Mouse (Mus musculus) splenic B cell, adult 2 months (primary cell): Measurements from ENCODE around the gene Slc7a5.

Source experiments
- DNase-seq: peaks from one replicate; pipeline ENCODE4 v3.0.0-alpha.2; 2011; ENCODE audit warnings: low read depth, low spot score
- H3K27me3 ChIP-seq: 2 replicates; pipeline ENCODE4 v1.6.1; 2012; ENCODE audit warnings: mild to moderate bottlenecking, low read length, moderate library complexity, mixed read lengths; ENCODE audit not compliant: control insufficient read depth, poor library complexity, insufficient read depth, severe bottlenecking
- H3K36me3 ChIP-seq: 2 replicates; pipeline ENCODE4 v1.6.1; 2012; ENCODE audit warnings: mild to moderate bottlenecking, low read length, moderate library complexity, mixed read lengths; ENCODE audit not compliant: control insufficient read depth, poor library complexity, insufficient read depth, severe bottlenecking

Slc7a5 gene

DNA sequence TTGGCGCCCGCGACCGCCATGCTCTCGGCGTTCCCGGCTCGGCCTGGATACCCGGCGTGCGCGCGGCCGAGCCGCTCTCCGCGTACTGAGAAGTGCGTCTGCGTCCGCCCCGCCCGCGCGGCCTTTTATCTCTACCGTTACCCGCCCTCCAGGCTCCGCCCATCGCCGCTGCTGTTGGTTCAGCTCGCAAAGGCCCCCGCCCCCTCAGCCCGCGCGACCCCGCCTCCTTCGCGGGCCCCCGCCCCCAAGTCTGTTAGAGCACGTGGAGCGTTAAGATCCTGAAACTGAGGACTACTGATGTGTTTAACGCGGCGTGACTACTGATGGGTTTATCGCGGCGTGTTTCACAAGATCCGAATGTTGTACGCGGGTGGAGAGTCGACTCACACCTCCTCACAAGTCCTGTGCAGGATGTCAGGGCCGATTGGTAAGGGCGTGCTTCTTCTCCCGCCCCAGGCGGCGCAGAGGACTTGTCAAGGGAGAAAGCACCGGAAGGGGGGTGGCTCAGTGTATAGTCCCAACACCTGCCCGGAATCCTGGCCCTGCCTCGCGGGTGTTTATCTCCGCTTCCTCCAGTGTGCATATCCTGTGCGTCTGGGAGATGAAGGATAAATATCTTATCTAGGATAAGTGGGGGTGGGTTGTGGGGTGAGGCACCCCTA, at the start of gene Slc7a5:
Gene Slc7a5, minus strand, starts transcription at position 108 of the 662 bp plus-strand sequence.
- Histone ChIP-seq H3K36me3 (no peaks in the 10 kb centered on the region), H3K27me3 (no peaks in the 10 kb centered on the region)
- peak; percentile 97 for DNase-seq

DNA sequence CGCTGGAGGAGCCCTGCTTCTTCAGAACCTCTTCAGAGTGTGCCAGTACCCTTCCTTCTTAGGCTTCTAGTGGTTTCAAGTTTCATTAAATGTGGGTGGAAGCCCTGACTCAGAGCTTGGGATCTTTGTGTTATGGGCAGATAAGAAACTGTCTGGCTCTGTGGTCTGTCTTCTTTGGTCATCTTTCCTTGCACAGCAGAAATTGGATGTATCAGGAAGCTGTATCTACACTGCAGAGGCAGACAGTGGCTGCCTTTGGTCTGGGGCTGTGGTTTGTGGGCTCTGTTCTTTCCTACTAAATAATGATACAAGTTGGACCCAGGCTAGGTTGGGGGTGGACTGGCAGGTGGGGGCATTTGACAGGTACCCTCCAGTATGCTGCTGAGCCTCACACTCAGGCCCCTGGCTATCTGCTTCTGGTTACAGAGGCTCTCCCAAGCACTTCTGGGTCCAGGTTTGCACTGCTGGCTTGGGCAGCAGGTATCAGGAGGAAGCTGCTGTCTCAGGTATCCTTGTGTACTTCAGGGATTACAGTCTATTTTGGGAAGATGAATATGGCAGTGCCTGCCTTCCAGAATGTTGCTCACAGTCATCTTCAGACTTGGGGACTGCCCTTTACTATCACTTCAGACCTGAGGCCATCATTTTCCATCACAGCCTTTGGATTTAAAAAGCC, 48.5 kb upstream of the Slc7a5 start:
- Histone ChIP-seq H3K36me3 (peaks cover 4% of the 10 kb centered on the region; the same call in 1 of the 2 replicates), H3K27me3 (no peaks in the 10 kb centered on the region)
- no peak for DNase-seq

DNA sequence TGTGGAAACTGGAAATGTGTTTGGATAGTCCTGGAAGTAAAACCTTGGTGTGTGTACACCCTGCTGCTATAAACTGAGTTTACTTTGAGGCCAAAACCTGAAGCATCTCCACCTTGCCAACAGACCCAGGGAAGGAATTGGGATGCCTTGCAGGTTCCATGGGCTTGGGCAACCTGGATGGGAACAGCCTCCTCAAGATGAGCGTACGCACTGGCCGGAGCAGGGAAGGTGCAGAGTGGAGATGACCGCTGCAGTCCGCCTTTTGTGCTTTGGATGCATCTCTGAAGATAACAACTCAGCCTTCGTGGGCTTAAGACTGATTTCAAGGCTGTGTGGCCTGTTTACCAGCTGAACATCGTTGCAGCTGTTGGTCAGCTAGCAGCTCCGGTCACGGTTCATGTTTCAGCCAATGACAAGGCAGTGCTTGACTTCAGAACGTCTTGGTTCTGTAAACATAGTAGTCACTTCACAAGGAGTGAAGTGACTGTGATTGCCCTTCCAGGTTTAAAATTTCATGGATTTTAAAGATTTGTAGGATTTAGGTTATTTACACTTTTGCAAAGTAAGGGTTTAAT, 47.6 kb upstream of the Slc7a5 start:
- Histone ChIP-seq H3K27me3 (no peaks in the 10 kb centered on the region), H3K36me3 (peaks cover 4% of the 10 kb centered on the region; the same call in 1 of the 2 replicates)
- DNase-seq: no peak

DNA sequence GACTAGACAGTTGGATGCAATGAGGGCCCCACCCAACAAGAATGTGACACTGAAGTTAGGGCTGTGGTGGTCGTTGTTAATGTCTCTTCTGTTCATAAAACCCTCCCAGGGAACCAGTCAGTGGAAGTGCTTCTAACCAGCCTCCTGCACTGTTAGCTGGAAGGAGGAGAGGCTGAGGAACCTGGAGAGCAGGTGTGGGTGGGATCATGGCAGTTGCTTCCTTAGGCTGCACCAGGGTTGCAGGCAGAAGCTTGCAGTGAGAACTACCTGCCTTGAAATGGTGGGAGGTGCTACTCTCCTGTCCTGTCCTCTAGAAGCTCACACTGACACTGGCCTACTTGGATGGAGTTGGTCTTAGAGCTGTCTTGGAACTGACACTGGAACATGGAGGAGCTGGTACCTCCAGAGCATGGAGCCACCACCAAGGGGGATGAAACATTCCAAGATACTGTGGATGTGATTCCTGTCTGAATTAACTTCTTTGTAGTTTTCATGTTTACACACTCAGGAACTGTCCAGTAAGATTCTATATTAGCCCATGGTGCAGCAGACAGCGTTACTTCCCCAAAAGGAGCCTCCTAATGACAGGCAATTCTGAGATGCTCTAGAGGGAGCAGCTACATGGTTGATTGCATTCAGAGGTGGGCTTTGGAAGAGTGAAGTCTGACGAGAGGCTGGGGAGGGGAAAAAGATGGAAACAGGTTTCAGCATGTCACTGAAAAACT, 46.5 kb upstream of the Slc7a5 start:
- H3K36me3 ChIP-seq: peaks cover 4% of the 10 kb centered on the region; the same call in 1 of the 2 replicates
- no peak for DNase-seq
- H3K27me3 ChIP-seq: no peaks in the 10 kb centered on the region

DNA sequence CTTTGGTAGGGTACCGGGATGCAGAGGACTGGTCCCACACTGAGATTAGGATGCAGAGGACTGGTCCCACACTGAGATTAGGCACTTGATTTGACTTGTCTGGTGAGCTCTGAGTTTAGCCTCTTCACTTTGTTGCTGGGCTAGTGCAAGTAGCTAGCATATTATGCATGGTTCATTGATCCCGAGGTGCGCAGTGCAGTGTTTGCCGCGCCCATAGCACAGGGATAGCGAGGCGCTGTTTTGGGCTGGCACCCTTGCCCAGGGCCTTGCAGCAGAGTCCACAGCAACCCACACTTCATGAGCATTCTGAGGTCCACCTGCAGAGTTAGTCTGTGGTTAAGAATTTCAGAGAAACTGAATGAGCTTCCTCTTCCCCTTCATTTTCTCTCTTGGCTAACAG, 45.3 kb upstream of the Slc7a5 start:
- H3K36me3 ChIP-seq: peaks cover 4% of the 10 kb centered on the region; the same call in 1 of the 2 replicates
- no peaks in the 10 kb centered on the region for H3K27me3 ChIP-seq
- no peak for DNase-seq

DNA sequence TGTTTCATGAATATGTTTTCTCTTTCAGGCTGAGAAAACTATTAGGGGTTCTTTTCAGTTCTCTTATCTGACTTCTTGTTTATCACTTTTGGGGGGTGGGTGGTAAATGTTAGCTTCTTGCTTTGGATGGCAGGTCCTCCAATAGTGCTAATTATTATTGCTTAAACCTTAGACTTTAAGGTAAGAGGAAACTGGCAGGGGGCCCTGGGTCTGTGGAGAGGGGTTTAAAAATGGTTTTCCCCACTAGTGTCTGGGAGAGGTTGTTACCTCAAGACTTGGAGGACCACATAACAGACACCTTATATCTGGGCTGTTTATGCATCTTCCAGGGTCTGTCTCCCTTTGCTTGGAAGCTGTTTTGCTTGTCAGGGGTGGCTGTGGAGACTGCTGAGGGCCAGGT, 44.6 kb upstream of the Slc7a5 start:
- no peaks in the 10 kb centered on the region for H3K27me3 ChIP-seq
- DNase-seq: no peak
- H3K36me3 ChIP-seq: peaks cover 4% of the 10 kb centered on the region; the same call in 1 of the 2 replicates

DNA sequence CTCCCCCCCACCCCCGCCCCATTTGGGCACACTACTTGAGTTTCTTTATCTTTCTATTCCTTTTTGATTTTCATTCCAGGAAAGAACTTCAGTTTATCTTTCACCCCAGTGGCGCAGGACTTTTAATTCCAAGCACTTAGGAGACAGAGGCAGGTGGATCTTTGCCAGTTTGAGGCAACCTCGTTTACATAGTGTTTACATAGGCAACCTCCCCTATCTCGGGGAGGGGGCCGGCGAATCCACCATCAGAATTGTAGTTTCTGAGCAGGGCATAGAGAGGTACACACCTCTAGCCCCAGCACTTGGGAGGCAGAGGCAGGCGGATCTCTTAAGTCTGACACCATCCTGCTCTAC, 44.1 kb upstream of the Slc7a5 start:
- Histone ChIP-seq H3K36me3 (peaks cover 4% of the 10 kb centered on the region; the same call in 1 of the 2 replicates), H3K27me3 (no peaks in the 10 kb centered on the region)
- no peak for DNase-seq

DNA sequence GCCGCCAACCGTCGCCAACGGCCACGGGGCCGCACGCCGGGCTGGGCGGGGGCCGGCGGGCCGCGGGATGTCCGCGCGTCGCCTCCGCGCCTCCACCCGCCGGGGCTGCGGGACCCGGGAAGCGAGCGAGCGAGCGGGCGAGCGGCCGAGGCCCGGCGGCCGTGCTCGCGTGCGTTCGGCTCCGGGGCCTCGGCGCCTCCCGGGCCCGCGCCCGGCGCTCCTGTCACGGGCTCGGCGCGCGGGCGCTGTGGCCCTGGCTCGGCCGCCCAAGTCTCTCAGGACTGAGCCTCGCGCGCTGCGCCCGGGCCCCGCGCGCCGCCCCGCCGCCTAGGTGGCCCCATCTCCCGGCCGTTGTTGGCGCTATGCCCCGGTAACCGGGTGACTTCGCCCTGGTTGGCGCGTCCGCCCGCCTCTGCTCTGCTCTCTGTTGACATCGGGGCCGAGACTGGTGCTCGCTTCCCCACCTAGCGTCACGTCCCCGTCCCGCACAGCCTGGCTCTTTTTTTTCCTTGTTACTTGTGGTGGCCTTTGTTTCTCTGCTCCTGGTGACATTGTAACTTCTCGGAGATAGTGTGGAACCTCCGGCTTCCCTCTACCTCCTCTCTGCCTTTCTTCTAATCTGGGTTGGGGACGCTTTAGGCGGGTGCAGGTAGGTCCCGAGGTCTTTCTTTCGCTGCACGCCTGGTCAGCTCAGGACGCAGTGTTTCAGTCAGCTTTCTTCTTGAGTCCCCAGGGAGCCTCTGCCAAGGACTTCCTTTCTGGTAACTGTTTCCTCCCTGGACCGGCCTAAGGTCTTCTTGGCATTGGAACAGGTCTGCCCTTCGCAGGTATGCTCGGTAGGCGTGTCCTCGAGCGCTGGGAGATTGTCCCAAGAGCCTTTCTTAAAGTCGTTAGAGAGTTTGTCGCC, 43.5 kb upstream of the Slc7a5 start:
- DNase-seq: peak; percentile 69
- no peaks in the 10 kb centered on the region for H3K27me3 ChIP-seq
- peaks cover 4% of the 10 kb centered on the region; the same call in 1 of the 2 replicates for H3K36me3 ChIP-seq

DNA sequence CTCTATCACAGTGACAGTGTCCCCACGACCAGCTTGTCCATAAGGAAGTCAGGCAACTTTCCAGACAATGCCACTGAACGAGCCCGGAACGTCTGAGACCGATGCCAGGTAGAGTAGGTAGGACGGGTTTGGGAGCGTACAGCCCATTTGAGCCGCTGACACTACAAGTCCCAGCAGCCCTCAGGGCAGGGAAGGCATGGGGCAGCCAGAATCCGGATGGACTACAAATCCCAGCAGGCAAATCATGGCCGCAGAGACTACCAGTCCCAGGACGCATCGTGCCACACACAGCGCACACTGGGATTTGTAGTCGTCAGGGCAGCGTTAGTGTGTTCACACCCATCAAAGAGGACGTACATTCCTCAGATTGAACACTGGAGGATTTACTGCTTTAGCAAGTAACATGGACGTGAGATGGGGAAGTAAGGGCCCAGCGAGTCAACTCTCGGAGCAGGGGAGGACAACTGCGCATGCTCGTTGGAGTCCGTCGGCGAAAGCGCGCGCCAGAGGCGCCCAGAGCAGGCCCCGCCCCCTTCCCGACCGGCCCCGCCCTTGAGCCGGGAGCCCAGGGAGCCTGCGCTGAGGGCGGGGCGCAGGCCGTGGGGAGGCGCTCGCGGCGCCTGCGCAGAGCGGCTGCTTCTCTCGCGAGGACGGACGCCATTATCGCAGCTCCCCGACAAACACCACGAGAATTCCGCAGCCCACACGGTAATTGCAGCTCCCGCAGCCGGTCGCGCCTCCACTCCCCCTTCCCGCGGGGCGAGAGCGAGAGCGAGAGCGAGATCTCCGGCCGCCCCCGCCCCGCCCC, 42.7 kb upstream of the Slc7a5 start:
- Histone ChIP-seq H3K36me3 (no peaks in the 10 kb centered on the region; the same call in 1 of the 2 replicates), H3K27me3 (no peaks in the 10 kb centered on the region)
- DNase-seq: peak; percentile 99

DNA sequence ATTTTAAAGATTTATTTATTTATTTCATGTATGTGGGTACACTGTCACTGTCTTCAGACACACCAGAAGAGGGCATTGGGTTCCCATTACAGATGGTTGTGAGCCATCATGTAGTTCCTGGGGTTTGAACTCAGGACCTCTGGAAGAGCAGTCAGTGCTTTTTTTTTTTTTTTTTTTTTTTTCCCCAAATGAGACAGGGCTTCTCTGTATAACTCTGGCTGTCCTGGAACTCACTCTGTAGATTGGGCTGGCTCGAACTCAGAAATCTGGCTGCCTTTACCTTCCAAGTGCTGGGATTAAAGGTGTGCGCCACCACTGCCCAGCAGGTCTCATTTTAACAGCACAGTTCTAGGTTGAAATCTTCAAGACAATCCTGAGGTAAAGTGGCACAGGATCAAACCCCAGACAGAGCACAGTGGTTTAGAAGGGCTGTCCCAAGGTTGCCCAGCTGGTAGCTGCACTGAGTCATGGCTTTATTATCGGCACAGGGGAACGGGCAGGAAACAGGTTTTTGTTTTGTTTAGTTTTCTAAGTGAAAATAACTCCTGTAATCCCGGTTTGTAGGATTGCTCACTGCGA, 41.8 kb upstream of the Slc7a5 start, which contains the start of gene Banp:
Gene Banp, plus strand, starts transcription at position 529 of the 579 bp plus-strand sequence.
- DNase-seq: no peak
- Histone ChIP-seq H3K36me3 (no peaks in the 10 kb centered on the region; the same call in 1 of the 2 replicates), H3K27me3 (no peaks in the 10 kb centered on the region)

DNA sequence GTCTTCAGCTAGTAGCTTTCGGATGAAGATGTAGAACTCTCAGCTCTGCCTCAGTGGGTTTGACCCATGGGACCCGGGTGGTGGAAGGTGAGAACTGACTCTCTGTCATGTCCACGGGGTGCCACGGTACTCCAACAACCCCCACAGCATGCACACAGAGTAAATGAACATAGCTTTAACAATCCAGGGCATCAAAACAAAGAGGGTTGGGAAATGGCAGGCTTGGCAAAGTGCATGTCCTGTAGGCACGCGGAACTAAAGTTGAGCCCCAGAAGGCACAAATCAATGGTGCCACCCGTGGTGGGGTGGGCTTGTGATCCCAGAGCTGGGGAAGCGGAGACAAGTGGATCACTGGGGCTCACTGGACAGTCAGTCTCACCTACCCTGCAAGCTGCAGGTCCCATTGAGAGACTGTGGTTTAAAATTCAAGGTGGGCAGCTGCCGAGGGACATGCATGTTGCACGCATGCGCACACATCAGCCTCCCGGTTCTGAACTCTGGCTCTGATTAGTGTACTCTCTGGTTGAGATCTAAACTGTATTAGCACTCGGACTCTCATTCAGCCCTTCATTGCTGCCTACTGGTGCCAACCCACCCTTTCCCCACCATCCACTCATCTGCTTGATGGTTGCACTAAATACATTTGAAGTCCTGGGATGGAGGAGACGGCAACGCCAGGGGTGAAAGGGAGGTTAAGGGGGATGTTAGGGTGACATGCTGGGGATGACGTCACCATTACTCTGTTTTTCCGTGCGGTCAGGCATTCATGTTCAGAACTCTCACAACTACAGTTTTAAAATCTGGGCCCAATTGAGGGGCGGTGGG, 41.0 kb upstream of the Slc7a5 start:
- H3K27me3 ChIP-seq: no peaks in the 10 kb centered on the region
- no peaks in the 10 kb centered on the region for H3K36me3 ChIP-seq
- DNase-seq: peak; percentile 48

DNA sequence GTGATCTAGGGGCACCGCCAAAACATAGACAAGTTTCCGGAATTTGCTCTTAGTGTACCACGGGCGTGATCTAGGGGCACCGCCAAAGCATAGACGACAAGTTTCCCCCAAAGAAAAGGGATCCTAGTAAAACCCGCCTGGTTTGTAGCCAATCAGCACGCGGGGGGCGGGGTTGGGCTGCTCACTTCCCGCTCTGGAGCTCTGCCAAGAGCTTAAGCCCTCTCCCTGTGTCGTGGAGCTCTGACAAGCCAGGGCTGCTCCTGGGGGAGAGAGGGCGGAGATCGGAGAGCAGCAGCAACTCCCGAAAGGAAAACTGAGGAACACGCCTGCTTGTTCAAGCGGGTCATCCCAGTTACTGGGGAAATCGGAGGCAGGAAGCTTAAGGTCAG, 40.3 kb upstream of the Slc7a5 start:
- peak; percentile 80 for DNase-seq
- no peaks in the 10 kb centered on the region for H3K36me3 ChIP-seq
- H3K27me3 ChIP-seq: no peaks in the 10 kb centered on the region
